Mouse (Mus musculus): ENCODE measurements around the gene Ccdc141. TPM values are rescaled to one million over a fixed set of nuclear protein-coding genes. Genes with fewer than 3 reads are reported as not detected.

Gene Ccdc141
- 4.4 and 4.7 TPM in 2 replicates for polyA plus RNA-seq (2014; fragmentation: Nextera tagmentation; extraction: Ambion mirVana)

GRCm38 (mm10) chr2:77170633-77171105, at the start of gene Ccdc141:
Gene Ccdc141, minus strand, starts transcription at chr2:77170636.
- H3K4me3 ChIP-seq (ENCODE audit: low read depth, low read length), result peak within 1 kb of the TSS; percentile 36
- no peaks in the 10 kb centered on the region for H3K27me3 ChIP-seq (ENCODE audit: control insufficient read depth, insufficient read depth, low read length)
- H3K4me2 ChIP-seq (ENCODE audit: low read depth, severe bottlenecking), result peak within 1 kb of the TSS; percentile 80
- H3K9ac ChIP-seq (ENCODE audit: low read length), result peak within 1 kb of the TSS; percentile 59
- H3K36me3 ChIP-seq (ENCODE audit: control insufficient read depth, insufficient read depth, low read length), result no peaks in the 10 kb centered on the region
- H3K27ac ChIP-seq (replicated peaks; ENCODE audit: low read depth, low read length), result no peak within 1 kb of the TSS
- H3K9me3 ChIP-seq (ENCODE audit: control insufficient read depth, low read length), result no peaks in the 10 kb centered on the region
- ATAC-seq (ENCODE audit: insufficient number of reproducible peaks, low FRiP score, low TSS enrichment, low read depth), result no peak
- no peak for DNase-seq (ENCODE audit: low spot score)
- H3K4me1 ChIP-seq (ENCODE audit: control insufficient read depth, insufficient read depth, low read length), result peaks cover 12% of the 10 kb centered on the region
- 5% methylated on average over 6 of the region's 6 CpGs for WGBS

GRCm38 (mm10) chr2:77212885-77213284, 42.4 kb upstream of the Ccdc141 start:
- no peaks in the 10 kb centered on the region for H3K4me1 ChIP-seq (ENCODE audit: control insufficient read depth, insufficient read depth, low read length)
- no peak overlapping the region for H3K9ac ChIP-seq (ENCODE audit: low read length)
- H3K27ac ChIP-seq (replicated peaks; ENCODE audit: low read depth, low read length), result no peak overlapping the region
- DNase-seq (ENCODE audit: low spot score) (no peak), ATAC-seq (ENCODE audit: insufficient number of reproducible peaks, low FRiP score, low TSS enrichment, low read depth) (no peak)
- H3K9me3 ChIP-seq (ENCODE audit: control insufficient read depth, low read length), result no peaks in the 10 kb centered on the region
- no peak overlapping the region for H3K4me2 ChIP-seq (ENCODE audit: low read depth, severe bottlenecking)
- H3K27me3 ChIP-seq (ENCODE audit: control insufficient read depth, insufficient read depth, low read length), result no peaks in the 10 kb centered on the region
- WGBS, result 86% methylated on average over 5 of the region's 5 CpGs
- no peak overlapping the region for H3K4me3 ChIP-seq (ENCODE audit: low read depth, low read length)
- H3K36me3 ChIP-seq (ENCODE audit: control insufficient read depth, insufficient read depth, low read length), result peaks cover 5% of the 10 kb centered on the region; the same call in 1 of the 2 replicates

GRCm38 (mm10) chr2:77206951-77207350, 36.5 kb upstream of the Ccdc141 start:
- ATAC-seq (ENCODE audit: insufficient number of reproducible peaks, low FRiP score, low TSS enrichment, low read depth) (no peak), DNase-seq (ENCODE audit: low spot score) (no peak)
- Histone ChIP-seq H3K9ac (ENCODE audit: low read length) (no peak overlapping the region), H3K4me3 (ENCODE audit: low read depth, low read length) (no peak overlapping the region), H3K27me3 (ENCODE audit: control insufficient read depth, insufficient read depth, low read length) (no peaks in the 10 kb centered on the region), H3K4me2 (ENCODE audit: low read depth, severe bottlenecking) (no peak overlapping the region), H3K4me1 (ENCODE audit: control insufficient read depth, insufficient read depth, low read length) (no peaks in the 10 kb centered on the region), H3K36me3 (ENCODE audit: control insufficient read depth, insufficient read depth, low read length) (no peaks in the 10 kb centered on the region), H3K27ac (replicated peaks; ENCODE audit: low read depth, low read length) (no peak overlapping the region), H3K9me3 (ENCODE audit: control insufficient read depth, low read length) (no peaks in the 10 kb centered on the region)
- 94% methylated on average over 3 of the region's 3 CpGs for WGBS

- 71% methylated on average over 2 of the region's 2 CpGs for WGBS
- no peaks in the 10 kb centered on the region for H3K4me1 ChIP-seq (ENCODE audit: control insufficient read depth, insufficient read depth, low read length)
- H3K9ac ChIP-seq (ENCODE audit: low read length), result no peak overlapping the region
- ATAC-seq (ENCODE audit: insufficient number of reproducible peaks, low FRiP score, low TSS enrichment, low read depth) (no peak), DNase-seq (ENCODE audit: low spot score) (no peak)
- H3K4me3 ChIP-seq (ENCODE audit: low read depth, low read length), result no peak overlapping the region
- H3K36me3 ChIP-seq (ENCODE audit: control insufficient read depth, insufficient read depth, low read length), result no peaks in the 10 kb centered on the region
- H3K27ac ChIP-seq (replicated peaks; ENCODE audit: low read depth, low read length), result no peak overlapping the region
- H3K9me3 ChIP-seq (ENCODE audit: control insufficient read depth, low read length), result no peaks in the 10 kb centered on the region
- no peaks in the 10 kb centered on the region for H3K27me3 ChIP-seq (ENCODE audit: control insufficient read depth, insufficient read depth, low read length)
- H3K4me2 ChIP-seq (ENCODE audit: low read depth, severe bottlenecking), result no peak overlapping the region
Measured at GRCm38 (mm10) chr2:77203916-77204315, 33.5 kb upstream of the Ccdc141 start.

- Histone ChIP-seq H3K27ac (replicated peaks; ENCODE audit: low read depth, low read length) (no peak overlapping the region), H3K27me3 (ENCODE audit: control insufficient read depth, insufficient read depth, low read length) (no peaks in the 10 kb centered on the region), H3K4me1 (ENCODE audit: control insufficient read depth, insufficient read depth, low read length) (no peaks in the 10 kb centered on the region), H3K9me3 (ENCODE audit: control insufficient read depth, low read length) (no peaks in the 10 kb centered on the region), H3K4me2 (ENCODE audit: low read depth, severe bottlenecking) (no peak overlapping the region), H3K36me3 (ENCODE audit: control insufficient read depth, insufficient read depth, low read length) (no peaks in the 10 kb centered on the region), H3K9ac (ENCODE audit: low read length) (no peak overlapping the region), H3K4me3 (ENCODE audit: low read depth, low read length) (no peak overlapping the region)
- no peak for ATAC-seq (ENCODE audit: insufficient number of reproducible peaks, low FRiP score, low TSS enrichment, low read depth)
- WGBS, result 98% methylated on average over 1 of the region's 1 CpGs
- DNase-seq (ENCODE audit: low spot score), result no peak
Measured at GRCm38 (mm10) chr2:77201900-77202299, 31.5 kb upstream of the Ccdc141 start.

- H3K27ac ChIP-seq (replicated peaks; ENCODE audit: low read depth, low read length), result no peak overlapping the region
- ATAC-seq (ENCODE audit: insufficient number of reproducible peaks, low FRiP score, low TSS enrichment, low read depth) (no peak), DNase-seq (ENCODE audit: low spot score) (no peak)
- 82% methylated on average over 5 of the region's 5 CpGs for WGBS
- H3K36me3 ChIP-seq (ENCODE audit: control insufficient read depth, insufficient read depth, low read length), result no peaks in the 10 kb centered on the region
- H3K9me3 ChIP-seq (ENCODE audit: control insufficient read depth, low read length), result no peaks in the 10 kb centered on the region
- H3K9ac ChIP-seq (ENCODE audit: low read length), result no peak overlapping the region
- no peak overlapping the region for H3K4me2 ChIP-seq (ENCODE audit: low read depth, severe bottlenecking)
- H3K27me3 ChIP-seq (ENCODE audit: control insufficient read depth, insufficient read depth, low read length), result no peaks in the 10 kb centered on the region
- no peak overlapping the region for H3K4me3 ChIP-seq (ENCODE audit: low read depth, low read length)
- no peaks in the 10 kb centered on the region for H3K4me1 ChIP-seq (ENCODE audit: control insufficient read depth, insufficient read depth, low read length)
Measured at GRCm38 (mm10) chr2:77200958-77201614, 30.6 kb upstream of the Ccdc141 start.

GRCm38 (mm10) chr2:77200379-77200778, 29.9 kb upstream of the Ccdc141 start:
- no peak overlapping the region for H3K27ac ChIP-seq (replicated peaks; ENCODE audit: low read depth, low read length)
- H3K4me3 ChIP-seq (ENCODE audit: low read depth, low read length), result no peak overlapping the region
- H3K4me2 ChIP-seq (ENCODE audit: low read depth, severe bottlenecking), result no peak overlapping the region
- DNase-seq (ENCODE audit: low spot score) (no peak), ATAC-seq (ENCODE audit: insufficient number of reproducible peaks, low FRiP score, low TSS enrichment, low read depth) (no peak)
- no peaks in the 10 kb centered on the region for H3K27me3 ChIP-seq (ENCODE audit: control insufficient read depth, insufficient read depth, low read length)
- no peaks in the 10 kb centered on the region for H3K9me3 ChIP-seq (ENCODE audit: control insufficient read depth, low read length)
- 95% methylated on average over 4 of the region's 4 CpGs for WGBS
- no peaks in the 10 kb centered on the region for H3K4me1 ChIP-seq (ENCODE audit: control insufficient read depth, insufficient read depth, low read length)
- H3K36me3 ChIP-seq (ENCODE audit: control insufficient read depth, insufficient read depth, low read length), result no peaks in the 10 kb centered on the region
- H3K9ac ChIP-seq (ENCODE audit: low read length), result no peak overlapping the region

GRCm38 (mm10) chr2:77198246-77198645, 27.8 kb upstream of the Ccdc141 start:
- Histone ChIP-seq H3K9ac (ENCODE audit: low read length) (no peak overlapping the region), H3K9me3 (ENCODE audit: control insufficient read depth, low read length) (no peaks in the 10 kb centered on the region), H3K4me1 (ENCODE audit: control insufficient read depth, insufficient read depth, low read length) (no peaks in the 10 kb centered on the region), H3K4me3 (ENCODE audit: low read depth, low read length) (no peak overlapping the region), H3K27me3 (ENCODE audit: control insufficient read depth, insufficient read depth, low read length) (no peaks in the 10 kb centered on the region), H3K4me2 (ENCODE audit: low read depth, severe bottlenecking) (no peak overlapping the region), H3K36me3 (ENCODE audit: control insufficient read depth, insufficient read depth, low read length) (no peaks in the 10 kb centered on the region; the same call in 1 of the 2 replicates), H3K27ac (replicated peaks; ENCODE audit: low read depth, low read length) (no peak overlapping the region)
- 85% methylated on average over 5 of the region's 5 CpGs for WGBS
- DNase-seq (ENCODE audit: low spot score) (no peak), ATAC-seq (ENCODE audit: insufficient number of reproducible peaks, low FRiP score, low TSS enrichment, low read depth) (no peak)

GRCm38 (mm10) chr2:77196819-77197218, 26.4 kb upstream of the Ccdc141 start:
- WGBS, result 91% methylated on average over 4 of the region's 4 CpGs
- no peak overlapping the region for H3K4me3 ChIP-seq (ENCODE audit: low read depth, low read length)
- no peak for ATAC-seq (ENCODE audit: insufficient number of reproducible peaks, low FRiP score, low TSS enrichment, low read depth)
- H3K9me3 ChIP-seq (ENCODE audit: control insufficient read depth, low read length), result no peaks in the 10 kb centered on the region
- no peak overlapping the region for H3K9ac ChIP-seq (ENCODE audit: low read length)
- no peaks in the 10 kb centered on the region; the same call in 1 of the 2 replicates for H3K36me3 ChIP-seq (ENCODE audit: control insufficient read depth, insufficient read depth, low read length)
- H3K27ac ChIP-seq (replicated peaks; ENCODE audit: low read depth, low read length), result no peak overlapping the region
- no peak for DNase-seq (ENCODE audit: low spot score)
- H3K4me1 ChIP-seq (ENCODE audit: control insufficient read depth, insufficient read depth, low read length), result no peaks in the 10 kb centered on the region
- no peak overlapping the region for H3K4me2 ChIP-seq (ENCODE audit: low read depth, severe bottlenecking)
- H3K27me3 ChIP-seq (ENCODE audit: control insufficient read depth, insufficient read depth, low read length), result no peaks in the 10 kb centered on the region

Measured in limb, embryonic 11.5 days (tissue).